Mouse (Mus musculus) neutrophil, adult 83 days (primary cell): Measurements from ENCODE around the gene Olfr92. TPM values are rescaled to one million over a fixed set of nuclear protein-coding genes. Genes with fewer than 3 reads are reported as not detected.

Source experiments
- total RNA-seq, 2 experiments: library from RNA; stranded (reverse); gene quantifications; one replicate each; pipeline ENCODE4 v1.2.4; 2023

The Olfr92 gene
- total RNA-seq, result not detected

DNA sequence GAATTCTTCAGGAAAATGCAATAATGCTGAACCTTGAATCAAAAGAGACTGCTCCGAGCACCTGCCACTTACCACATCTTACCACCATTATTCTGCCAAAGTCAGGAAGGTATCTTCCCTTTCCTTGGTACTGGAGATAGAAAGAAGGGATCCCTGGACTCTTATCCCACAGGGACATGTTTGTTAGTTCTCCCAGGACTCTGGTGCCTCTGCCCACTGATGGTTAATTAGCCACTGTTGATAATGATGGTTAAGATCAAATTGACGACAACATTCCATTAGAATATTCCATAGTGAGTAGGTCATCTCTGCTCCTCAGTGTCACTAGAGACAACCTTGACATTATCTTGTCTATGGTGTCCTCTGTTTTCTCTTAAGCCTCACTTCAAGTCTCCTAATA is at the start of gene Olfr92:
Gene Olfr92 (minus strand): TSS at position 101 of the 400 bp plus-strand sequence.

DNA sequence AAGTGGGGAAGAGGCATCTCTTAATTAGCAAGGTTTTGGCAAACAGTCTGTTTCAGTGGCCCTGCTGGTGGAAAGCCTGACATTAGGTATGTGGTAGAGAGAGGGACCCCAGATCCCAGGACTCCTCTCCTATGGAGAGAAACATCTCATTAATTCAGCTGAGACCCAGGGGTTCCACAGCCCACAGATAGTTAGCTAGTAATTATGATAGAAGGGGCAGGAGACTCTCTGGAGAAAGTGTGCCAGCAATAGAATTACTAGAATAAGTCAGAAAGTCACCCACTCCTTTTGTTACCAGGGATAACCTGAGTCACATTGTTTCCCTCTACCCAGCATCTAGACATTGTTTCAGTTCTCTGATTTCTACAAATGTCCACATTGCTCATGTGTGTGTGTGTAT is 41.5 kb upstream of the Olfr92 start, which contains the start of gene Olfr93:
Gene Olfr93 (minus strand): TSS at position 101 of the 400 bp plus-strand sequence.

DNA sequence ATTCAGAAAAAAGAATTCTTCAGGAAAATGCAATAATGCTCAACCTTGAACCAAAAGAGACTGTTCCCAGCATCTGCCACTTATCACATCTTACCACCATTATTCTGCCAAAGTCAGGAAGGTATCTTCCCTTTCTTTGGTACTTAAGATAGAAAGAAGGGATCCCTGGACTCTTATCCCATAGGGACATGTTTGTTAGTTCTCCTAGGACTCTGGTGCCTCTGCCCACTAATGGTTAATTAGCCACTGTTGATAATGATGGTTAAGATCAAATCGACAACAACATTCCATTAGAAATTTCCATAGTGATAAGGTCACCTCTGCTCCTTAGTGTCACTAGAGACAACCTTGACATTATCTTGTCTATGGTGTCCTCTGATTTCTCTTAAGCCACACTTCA is 21.7 kb downstream of the Olfr92 start, which contains the start of gene Olfr91:
Gene Olfr91 (minus strand): TSS at position 101 of the 400 bp plus-strand sequence.

DNA sequence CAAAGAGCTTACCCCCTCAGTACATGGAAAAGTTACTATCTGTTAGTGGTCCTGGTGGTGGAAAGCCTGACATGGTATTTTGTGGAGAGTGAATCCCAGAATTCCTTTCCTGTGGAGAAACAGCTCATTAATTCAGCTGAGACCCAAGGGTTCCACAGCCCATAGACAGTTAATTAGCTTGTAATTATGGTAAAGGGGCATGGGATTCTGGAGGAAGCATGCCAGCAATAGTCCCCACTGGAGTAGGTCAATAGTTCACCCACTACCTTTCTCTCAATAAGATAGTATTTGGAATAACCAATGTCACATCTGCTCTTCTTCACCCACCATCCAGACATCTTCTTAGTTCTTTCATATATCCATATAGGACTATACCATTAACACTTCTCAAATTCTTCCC is 31.5 kb downstream of the Olfr92 start, which contains the start of gene Olfr90:
Gene Olfr90 (minus strand): TSS at position 101 of the 400 bp plus-strand sequence.

Other genes starting within 250 kb of the Olfr92 start
- not detected for gene Trim40, start 230.0 kb downstream of the Olfr92 start, total RNA-seq
- not detected for gene Trim31, start 222.0 kb downstream of the Olfr92 start, total RNA-seq
- not detected for gene Rnf39, start 177.2 kb downstream of the Olfr92 start, total RNA-seq
- gene Ppp1r11, start 168.3 kb downstream of the Olfr92 start, total RNA-seq, result 10 to 100 TPM; 36.4 to 42.1 TPM
- gene Znrd1, start 161.5 kb downstream of the Olfr92 start, total RNA-seq, result 10 to 100 TPM; 29.7 to 30.7 TPM
- 1 to 10 TPM; 1.6 to 1.9 TPM for gene Znrd1as, start 161.5 kb downstream of the Olfr92 start, total RNA-seq
- not detected for gene 2410137M14Rik, start 138.9 kb downstream of the Olfr92 start, total RNA-seq
- not detected for gene H2-M5, start 130.6 kb downstream of the Olfr92 start, total RNA-seq
- under 1 TPM in 1 of 2 experiments, not detected in 1; 0.24 TPM for gene Zfp57, start 118.9 kb downstream of the Olfr92 start, total RNA-seq
- gene Mog, start 96.7 kb downstream of the Olfr92 start, total RNA-seq, result not detected
- 10 to 100 TPM; 87.9 to 96.0 TPM for gene Gabbr1, start 74.1 kb downstream of the Olfr92 start, total RNA-seq
- under 1 TPM in 1 of 2 experiments, not detected in 1; 0.24 TPM for gene Olfr90, start 31.6 kb downstream of the Olfr92 start, total RNA-seq
- gene Olfr91, start 21.8 kb downstream of the Olfr92 start, total RNA-seq, result not detected
- not detected for gene Olfr93, start 41.4 kb upstream of the Olfr92 start, total RNA-seq
- gene Ubd, start 73.8 kb upstream of the Olfr92 start, total RNA-seq, result not detected
- gene Olfr94, start 80.9 kb upstream of the Olfr92 start, total RNA-seq, result not detected
- not detected for gene Olfr95, start 93.0 kb upstream of the Olfr92 start, total RNA-seq
- gene Olfr96, start 100.1 kb upstream of the Olfr92 start, total RNA-seq, result not detected
- not detected for gene Olfr97, start 117.2 kb upstream of the Olfr92 start, total RNA-seq
- not detected for gene Olfr98, start 143.7 kb upstream of the Olfr92 start, total RNA-seq
- 1 to 10 TPM; 4.0 to 5.0 TPM for gene H2-M3, start 150.1 kb upstream of the Olfr92 start, total RNA-seq
- not detected for gene Olfr99, start 163.4 kb upstream of the Olfr92 start, total RNA-seq
- gene Olfr101, start 184.2 kb upstream of the Olfr92 start, total RNA-seq, result not detected
- gene Olfr102, start 197.0 kb upstream of the Olfr92 start, total RNA-seq, result not detected
- not detected for gene Olfr103, start 219.6 kb upstream of the Olfr92 start, total RNA-seq
- gene Olfr104-ps, start 239.5 kb upstream of the Olfr92 start, total RNA-seq, result not detected